Mouse (Mus musculus) hindbrain, embryonic 15.5 days (tissue): ENCODE measurements around the gene C1qtnf6. TPM values are rescaled to one million over a fixed set of nuclear protein-coding genes. Genes with fewer than 3 reads are reported as not detected.

Source experiments
- ATAC-seq: fragments of 200-750 bp; cut with Nextera tagmentation; 2 replicates; pipeline ENCODE4 v1.8.0; 2017; ENCODE audit warnings: low read depth, moderate number of reproducible peaks, moderate TSS enrichment; ENCODE audit not compliant: low FRiP score
- H3K27ac ChIP-seq: fragments of 300-500 bp; sonication (generic); replicated peaks from 2 replicates; pipeline ENCODE4 v1.5.1; 2015; ENCODE audit warnings: mild to moderate bottlenecking, inconsistent platforms
- H3K27me3 ChIP-seq: fragments of 300-500 bp; sonication (generic); 2 replicates; pipeline ENCODE4 v1.6.1; 2015; ENCODE audit warnings: control low read depth, inconsistent platforms
- H3K36me3 ChIP-seq: fragments of 300-500 bp; sonication (generic); 2 replicates; pipeline ENCODE4 v1.6.1; 2015; ENCODE audit warnings: control low read depth, inconsistent platforms
- H3K4me1 ChIP-seq: fragments of 300-500 bp; sonication (generic); replicated peaks from 2 replicates; pipeline ENCODE4 v1.6.1; 2015; ENCODE audit warnings: control low read depth, inconsistent platforms
- H3K4me2 ChIP-seq: fragments of 300-500 bp; sonication (generic); 2 replicates; pipeline ENCODE4 v1.6.1; 2015; ENCODE audit warnings: moderate library complexity, mild to moderate bottlenecking, inconsistent platforms
- H3K4me3 ChIP-seq: fragments of 300-500 bp; sonication (generic); 2 replicates; pipeline ENCODE4 v1.5.1; 2015; ENCODE audit warnings: mild to moderate bottlenecking, inconsistent platforms
- H3K9ac ChIP-seq: fragments of 300-500 bp; sonication (generic); 2 replicates; pipeline ENCODE4 v1.6.1; 2015; ENCODE audit warnings: inconsistent platforms
- H3K9me3 ChIP-seq: fragments of 300-500 bp; sonication (generic); 2 replicates; pipeline ENCODE4 v1.6.1; 2016; ENCODE audit warnings: control low read depth, inconsistent platforms
- WGBS: fragments of 180-500 bp; shearing (Covaris S2); methylation state at CpG from one replicate; pipeline ENCODE4 v1.1.7; 2015; 5-methylcytosine and 5-hydroxymethylcytosine counted together
- polyA plus RNA-seq: library from polyadenylated mRNA; unstranded; fragments of >200 nt; fragmentation: Nextera tagmentation; extraction: Ambion mirVana; gene quantifications from 2 replicates; pipeline ENCODE4 v1.2.1, GENCODE M21; 2015

C1qtnf6 gene
- polyA plus RNA-seq, 1 experiment from 2014 or later, result 9.1 TPM

DNA sequence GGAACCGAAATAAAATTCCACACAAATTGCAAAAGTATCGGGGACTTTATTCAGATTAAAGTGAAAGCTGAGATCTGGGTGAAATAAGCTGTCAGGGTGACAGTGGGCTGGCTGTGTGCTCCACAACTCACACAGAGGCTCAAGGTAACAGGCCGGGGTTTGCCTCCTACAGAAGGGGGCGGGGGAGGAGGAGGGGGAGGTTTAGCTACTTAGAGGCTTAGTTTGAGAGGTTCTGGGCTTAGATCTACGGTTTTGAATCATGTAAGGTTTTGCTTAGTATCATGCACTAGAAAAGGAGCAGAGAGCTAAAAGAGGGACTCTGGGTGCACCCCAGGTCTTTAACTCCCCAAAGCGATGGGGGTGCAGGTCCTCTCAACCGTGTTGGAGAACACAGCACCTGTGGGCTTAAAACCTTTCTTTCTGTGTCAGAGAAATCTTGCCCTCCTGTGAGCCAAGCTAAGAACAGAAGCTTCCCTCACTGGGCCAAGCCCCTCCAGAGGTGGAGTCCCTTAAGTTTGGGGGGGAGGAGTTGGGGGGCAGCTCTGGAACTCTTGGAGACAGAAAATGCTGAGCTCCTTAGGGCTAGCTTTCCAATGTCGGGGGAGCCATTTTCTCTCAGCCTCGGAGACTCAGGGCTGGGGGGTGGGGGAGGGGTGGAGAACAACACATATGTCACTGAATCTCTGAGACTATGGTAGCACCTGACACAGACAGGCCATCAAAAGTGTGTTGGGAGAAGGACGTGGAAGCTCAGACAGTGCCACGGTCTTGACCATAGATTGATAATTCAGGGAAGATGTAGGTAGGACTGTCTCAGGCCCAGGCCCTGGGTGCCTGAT, 28.1 kb upstream of the C1qtnf6 start:
- Histone ChIP-seq H3K36me3 (no peaks in the 10 kb centered on the region), H3K27ac (no peak overlapping the region), H3K4me1 (no peaks in the 10 kb centered on the region), H3K9me3 (no peaks in the 10 kb centered on the region), H3K4me3 (no peak overlapping the region), H3K4me2 (no peak overlapping the region), H3K27me3 (no peaks in the 10 kb centered on the region), H3K9ac (no peak overlapping the region)
- no peak for ATAC-seq
- WGBS, result 67% methylated on average over 11 of the region's 11 CpGs

DNA sequence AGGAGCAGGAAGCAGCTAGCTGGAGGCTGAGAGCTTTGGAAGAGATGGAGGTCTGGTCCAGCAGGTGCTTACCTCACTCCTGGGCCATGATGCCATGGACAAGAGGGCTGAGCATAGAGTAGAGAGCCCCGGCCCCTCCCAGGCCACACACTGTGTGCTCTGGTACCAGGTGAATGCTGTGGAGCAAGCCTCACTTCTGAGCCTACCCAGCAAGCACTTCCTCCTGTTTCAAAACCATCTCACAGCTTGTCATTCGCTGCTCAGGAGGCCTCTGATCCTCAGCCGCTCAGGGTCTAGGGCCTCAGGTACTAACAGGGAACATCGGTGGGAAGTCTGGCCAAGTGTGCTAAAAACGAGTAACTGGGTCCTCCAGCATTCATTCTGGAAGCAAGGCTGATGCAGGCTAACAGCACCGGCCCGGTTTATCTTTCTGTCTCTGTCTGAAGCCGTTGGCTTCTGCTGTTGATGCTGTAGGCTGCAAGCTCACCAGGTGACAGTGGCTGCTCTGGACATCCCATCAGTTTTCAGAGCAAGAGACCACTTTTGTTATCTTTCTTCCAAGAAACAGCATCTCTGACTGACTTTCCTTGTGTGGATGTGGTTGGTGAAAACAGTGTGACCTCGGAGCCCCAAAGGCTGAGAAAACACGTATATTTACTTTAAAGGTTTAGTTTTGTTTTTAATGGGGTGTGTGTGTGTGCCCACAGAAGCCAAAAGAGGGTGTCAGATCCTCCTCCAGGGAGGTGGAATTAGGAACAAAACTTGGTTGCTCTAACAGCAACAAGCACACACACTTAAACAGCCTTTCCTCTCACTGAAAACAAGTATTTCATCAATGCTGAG, 26.7 kb upstream of the C1qtnf6 start:
- H3K4me3 ChIP-seq, result no peak overlapping the region
- H3K9ac ChIP-seq, result no peak overlapping the region
- ATAC-seq, result no peak
- no peak overlapping the region for H3K4me2 ChIP-seq
- 70% methylated on average over 10 of the region's 10 CpGs for WGBS
- no peaks in the 10 kb centered on the region for H3K9me3 ChIP-seq
- H3K4me1 ChIP-seq, result no peaks in the 10 kb centered on the region
- H3K27ac ChIP-seq, result no peak overlapping the region
- H3K36me3 ChIP-seq, result no peaks in the 10 kb centered on the region
- H3K27me3 ChIP-seq, result no peaks in the 10 kb centered on the region

DNA sequence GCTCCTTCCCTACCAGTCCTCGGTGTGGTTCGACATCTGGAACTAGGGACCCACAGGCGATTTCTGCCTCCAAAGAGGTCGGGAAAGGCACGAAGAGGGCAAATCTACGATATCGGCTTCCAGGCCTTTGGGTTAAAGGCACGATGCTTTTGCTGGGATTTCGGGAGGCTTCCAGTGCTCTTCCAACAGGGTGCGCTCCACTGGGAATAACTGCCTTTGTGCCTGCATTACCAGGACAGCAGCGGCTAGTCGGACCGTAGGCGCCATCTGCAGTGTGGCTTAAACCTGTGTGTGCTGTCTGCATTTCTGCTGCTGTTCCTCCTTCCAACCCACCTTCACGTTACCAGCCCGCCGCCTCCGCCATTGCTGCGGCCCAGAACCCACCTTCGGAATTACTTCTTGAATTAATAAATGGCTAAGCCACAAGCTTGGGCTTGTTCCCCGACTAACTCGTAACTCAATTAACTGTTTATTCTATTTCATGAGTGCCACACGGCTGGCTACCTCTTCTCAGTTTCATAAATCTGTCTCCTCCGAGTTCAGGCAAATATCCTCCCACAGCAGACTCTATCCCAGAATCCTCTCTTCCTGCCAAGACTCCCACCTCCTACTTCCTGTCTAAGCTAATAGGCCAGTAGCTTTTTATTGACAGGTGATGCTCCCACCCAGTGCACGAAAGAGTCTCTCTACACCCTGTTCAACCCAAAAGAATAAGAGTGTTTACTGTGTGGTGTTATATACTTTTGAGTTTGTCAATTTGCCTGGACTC, 23.5 kb upstream of the C1qtnf6 start:
- no peaks in the 10 kb centered on the region for H3K27me3 ChIP-seq
- peak overlapping the region; percentile 16 for H3K4me2 ChIP-seq
- H3K9ac ChIP-seq, result no peak overlapping the region
- peaks cover 4% of the 10 kb centered on the region; the same call in 1 of the 2 replicates for H3K9me3 ChIP-seq
- ATAC-seq, result no peak
- H3K36me3 ChIP-seq, result no peaks in the 10 kb centered on the region
- H3K4me1 ChIP-seq, result no peaks in the 10 kb centered on the region
- whole genome bisulfite sequencing, result 64% methylated on average over 25 of the region's 25 CpGs
- no peak overlapping the region for H3K27ac ChIP-seq
- H3K4me3 ChIP-seq, result 0 out of 2 replicates have a peak overlapping the region, but pooled peaks have one; percentile 10

DNA sequence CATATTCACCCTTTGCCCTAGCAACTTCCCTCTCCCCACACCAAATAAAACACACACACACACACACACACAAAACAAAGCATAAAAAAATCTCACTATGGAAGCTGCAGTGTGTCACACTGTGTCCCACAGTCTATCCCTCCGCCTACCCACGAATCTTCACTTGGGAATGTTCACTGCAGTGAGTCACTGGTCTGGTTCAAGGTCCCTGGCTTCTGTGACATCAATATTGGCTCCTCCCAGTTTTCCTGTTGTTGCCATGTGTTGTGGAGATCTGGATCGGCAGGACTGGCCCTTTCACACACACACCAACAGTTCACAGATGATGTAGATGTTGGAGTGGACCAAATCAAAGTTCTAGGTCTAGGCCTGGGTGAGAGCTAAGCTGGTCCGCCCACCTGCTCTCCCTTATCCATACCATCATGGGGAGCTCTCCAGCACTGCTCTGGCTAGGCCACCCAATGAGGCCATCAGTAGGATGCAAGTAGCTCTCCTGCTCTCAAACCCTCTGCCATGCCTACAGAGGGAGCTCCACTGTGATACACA, 18.0 kb upstream of the C1qtnf6 start:
- Histone ChIP-seq H3K4me1 (peaks cover 12% of the 10 kb centered on the region), H3K36me3 (no peaks in the 10 kb centered on the region), H3K4me3 (no peak overlapping the region), H3K27ac (no peak overlapping the region), H3K9ac (no peak overlapping the region), H3K4me2 (no peak overlapping the region), H3K9me3 (peaks cover 4% of the 10 kb centered on the region; the same call in 1 of the 2 replicates), H3K27me3 (no peaks in the 10 kb centered on the region)
- WGBS, result 81% methylated on average over 4 of the region's 4 CpGs
- no peak for ATAC-seq

DNA sequence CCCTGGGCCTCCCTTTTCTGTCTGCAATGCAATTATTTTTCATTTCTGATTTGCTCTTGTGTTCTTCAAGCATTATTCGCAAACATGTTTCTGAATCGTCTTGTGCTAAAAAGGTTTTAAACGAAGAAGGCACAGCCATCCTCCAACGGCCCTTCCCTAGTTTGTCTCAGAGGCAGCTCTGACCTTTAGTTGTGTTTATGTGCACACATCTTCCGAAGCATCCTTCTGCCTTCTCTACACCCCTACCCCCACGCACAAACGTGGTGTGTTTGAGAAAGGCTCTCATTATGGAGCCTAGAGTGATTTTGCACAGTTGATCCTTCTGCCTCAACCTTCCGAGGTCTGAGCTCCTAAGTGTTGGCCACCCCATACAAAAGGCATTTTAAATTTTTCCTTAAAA, 17.5 kb upstream of the C1qtnf6 start:
- Histone ChIP-seq H3K36me3 (no peaks in the 10 kb centered on the region), H3K4me1 (peaks cover 15% of the 10 kb centered on the region), H3K27me3 (no peaks in the 10 kb centered on the region), H3K9ac (no peak overlapping the region), H3K4me2 (no peak overlapping the region), H3K27ac (no peak overlapping the region), H3K9me3 (peaks cover 4% of the 10 kb centered on the region; the same call in 1 of the 2 replicates), H3K4me3 (no peak overlapping the region)
- ATAC-seq, result no peak
- 65% methylated on average over 8 of the region's 8 CpGs for WGBS

DNA sequence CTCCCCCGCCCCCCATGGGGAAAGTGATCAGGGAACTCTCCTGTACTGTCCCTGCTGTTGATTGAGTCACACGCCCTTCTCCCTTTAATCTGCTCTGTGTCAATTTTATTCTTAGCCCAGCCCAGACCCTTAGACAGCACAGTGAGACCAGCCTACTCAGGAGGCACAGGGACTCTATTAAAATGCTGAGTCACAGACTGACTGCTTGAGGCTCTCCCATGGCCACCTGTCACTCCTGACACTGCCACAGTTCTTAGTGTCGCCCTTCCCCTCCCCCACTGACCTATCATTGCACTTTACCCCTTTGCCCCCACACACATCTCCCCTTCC, 17.1 kb upstream of the C1qtnf6 start:
- Histone ChIP-seq H3K4me1 (peaks cover 15% of the 10 kb centered on the region), H3K36me3 (no peaks in the 10 kb centered on the region), H3K9ac (no peak overlapping the region), H3K4me3 (no peak overlapping the region), H3K4me2 (no peak overlapping the region), H3K9me3 (peaks cover 4% of the 10 kb centered on the region; the same call in 1 of the 2 replicates), H3K27me3 (no peaks in the 10 kb centered on the region), H3K27ac (no peak overlapping the region)
- ATAC-seq, result no peak
- 35% methylated on average over 3 of the region's 3 CpGs for WGBS

- WGBS, result 49% methylated on average over 5 of the region's 5 CpGs
- Histone ChIP-seq H3K4me3 (no peak overlapping the region), H3K9me3 (peaks cover 4% of the 10 kb centered on the region; the same call in 1 of the 2 replicates), H3K36me3 (no peaks in the 10 kb centered on the region), H3K4me2 (no peak overlapping the region), H3K9ac (no peak overlapping the region), H3K27me3 (no peaks in the 10 kb centered on the region), H3K4me1 (peaks cover 15% of the 10 kb centered on the region), H3K27ac (no peak overlapping the region)
- ATAC-seq, result no peak
These were observed 16.5 kb upstream of the C1qtnf6 start for GRCm38 (mm10) chr15:78547415-78548335.

GRCm38 (mm10) chr15:78546060-78546459, 14.8 kb upstream of the C1qtnf6 start:
- H3K4me3 ChIP-seq, result no peak overlapping the region
- no peaks in the 10 kb centered on the region for H3K27me3 ChIP-seq
- H3K9me3 ChIP-seq, result no peaks in the 10 kb centered on the region
- H3K27ac ChIP-seq, result no peak overlapping the region
- no peaks in the 10 kb centered on the region for H3K36me3 ChIP-seq
- H3K4me1 ChIP-seq, result peaks cover 28% of the 10 kb centered on the region
- H3K4me2 ChIP-seq, result no peak overlapping the region
- WGBS, result 83% methylated on average over 4 of the region's 4 CpGs
- ATAC-seq, result no peak
- no peak overlapping the region for H3K9ac ChIP-seq

GRCm38 (mm10) chr15:78544561-78545001, 13.4 kb upstream of the C1qtnf6 start, which contains the start of gene Sstr3:
Gene Sstr3 (minus strand): TSS chr15:78544685.
- WGBS, result 5% methylated on average over 13 of the region's 14 CpGs
- Histone ChIP-seq H3K4me1 (peaks cover 29% of the 10 kb centered on the region), H3K4me3 (peak within 1 kb of the TSS; percentile 18), H3K27ac (no peak within 1 kb of the TSS), H3K27me3 (no peaks in the 10 kb centered on the region), H3K4me2 (peak within 1 kb of the TSS; percentile 48), H3K9ac (peak within 1 kb of the TSS; percentile 41; the same call in 1 of the 2 replicates), H3K9me3 (no peaks in the 10 kb centered on the region), H3K36me3 (no peaks in the 10 kb centered on the region)
- peak; percentile 32; the same call in 1 of the 2 replicates for ATAC-seq

- Histone ChIP-seq H3K4me2 (peak overlapping the region; percentile 48), H3K4me3 (no peak overlapping the region), H3K9me3 (no peaks in the 10 kb centered on the region), H3K36me3 (no peaks in the 10 kb centered on the region), H3K9ac (no peak overlapping the region), H3K27me3 (no peaks in the 10 kb centered on the region), H3K27ac (no peak overlapping the region), H3K4me1 (peaks cover 29% of the 10 kb centered on the region)
- no peak for ATAC-seq
- 68% methylated on average over 15 of the region's 15 CpGs for WGBS
These were observed 12.8 kb upstream of the C1qtnf6 start for GRCm38 (mm10) chr15:78544041-78544440.
